Mouse (Mus musculus) spleen, adult 2 months (tissue): Measurements from ENCODE around the gene Id3.

ENCODE experiments used
- CTCF ChIP-seq: fragments of 200-500 bp; IDR thresholded peaks from 2 replicates; pipeline ENCODE4 v1.5.1; 2011; ENCODE audit warnings: mild to moderate bottlenecking, inconsistent platforms; ENCODE audit not compliant: insufficient read depth, insufficient read length, insufficient replicate concordance; ENCODE audit errors: extremely low read depth
- POLR2A ChIP-seq: fragments of 200-500 bp; IDR thresholded peaks from 2 replicates; pipeline ENCODE4 v1.6.1; 2011; ENCODE audit warnings: low read depth, low read length, inconsistent platforms

DNA sequence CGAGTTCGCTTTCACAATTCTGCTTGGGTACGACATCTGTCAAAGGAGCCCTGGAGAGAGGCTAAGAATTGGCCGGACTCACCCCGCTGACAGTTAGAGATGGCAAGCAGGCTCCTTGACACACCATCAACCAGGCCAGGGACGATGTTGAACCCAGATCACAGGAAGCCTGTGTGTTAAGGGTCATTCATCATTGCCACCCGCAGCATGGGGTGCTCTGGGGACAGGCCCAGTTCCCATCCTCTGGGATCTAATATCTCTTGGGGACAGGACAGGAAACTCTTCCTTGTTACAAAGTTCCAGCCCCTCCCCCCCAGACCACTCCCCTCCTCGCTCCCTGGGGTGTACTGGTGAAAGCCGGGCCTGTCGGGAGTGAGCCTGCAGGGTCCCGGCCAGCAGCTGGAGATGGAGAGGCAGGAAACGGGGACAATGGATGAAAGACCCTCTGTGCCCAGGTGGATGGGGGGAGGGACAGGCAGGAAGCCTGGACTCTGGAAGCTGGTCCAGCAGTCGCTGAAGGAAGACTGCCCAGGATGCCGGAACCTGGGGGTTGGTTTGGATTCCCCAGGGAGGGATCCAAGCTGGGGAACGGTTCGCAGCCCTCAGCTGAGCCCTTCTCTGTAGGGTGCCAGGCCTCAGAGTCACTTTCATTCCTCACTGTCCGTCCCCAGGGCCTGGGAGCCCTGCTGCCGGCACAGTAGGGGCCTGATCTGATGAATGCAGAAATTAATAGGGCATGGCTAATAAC, 38.5 kb upstream of the Id3 start:
- TF ChIP-seq CTCF (no peak), POLR2A (no peak)
